Mouse (Mus musculus) thymus, adult 2 months (tissue): ENCODE measurements around the gene Rbm28. TPM values are rescaled to one million over a fixed set of nuclear protein-coding genes. Genes with fewer than 3 reads are reported as not detected.

Experiments used
- DNase-seq: peaks from one replicate; pipeline ENCODE4 v3.0.0; 2021
- H3K27ac ChIP-seq: fragments of 200-500 bp; 2 replicates; pipeline ENCODE4 v1.5.1; 2012; ENCODE audit warnings: low read length, control low read depth; ENCODE audit not compliant: control insufficient read depth, insufficient read depth
- H3K27me3 ChIP-seq: fragments of 200-500 bp; 2 replicates; pipeline ENCODE4 v1.6.1; 2012; ENCODE audit warnings: mild to moderate bottlenecking, low read length, moderate library complexity, mixed read lengths; ENCODE audit not compliant: control insufficient read depth, insufficient read depth
- H3K36me3 ChIP-seq: fragments of 200-500 bp; 2 replicates; pipeline ENCODE4 v1.6.1; 2012; ENCODE audit warnings: mild to moderate bottlenecking, low read length, moderate library complexity; ENCODE audit not compliant: control insufficient read depth, insufficient read depth
- H3K4me1 ChIP-seq: fragments of 200-500 bp; replicated peaks from 2 replicates; pipeline ENCODE4 v1.6.1; 2012; ENCODE audit warnings: low read length; ENCODE audit not compliant: control insufficient read depth, insufficient read depth
- H3K4me3 ChIP-seq: fragments of 200-500 bp; 2 replicates; pipeline ENCODE4 v1.5.1; 2012; ENCODE audit warnings: mild to moderate bottlenecking, low read length, control low read depth, moderate library complexity; ENCODE audit not compliant: control insufficient read depth, insufficient read depth
- CTCF ChIP-seq: fragments of 200-500 bp; IDR thresholded peaks from 2 replicates; pipeline ENCODE4 v1.5.1; 2012; ENCODE audit warnings: mild to moderate bottlenecking, control low read depth, low read length, moderate library complexity, borderline replicate concordance; ENCODE audit not compliant: control insufficient read depth, poor library complexity, insufficient read depth; ENCODE audit errors: extremely low read depth
- POLR2A ChIP-seq: fragments of 200-500 bp; IDR thresholded peaks from 2 replicates; pipeline ENCODE4 v1.6.1; 2012; ENCODE audit warnings: mild to moderate bottlenecking, low read length, control low read depth, moderate library complexity; ENCODE audit not compliant: control insufficient read depth, poor library complexity, insufficient read depth; ENCODE audit errors: extremely low read depth
- WGBS: fragments of 180-500 bp; shearing (Covaris S2); methylation state at CpG from one replicate; pipeline ENCODE4 v1.1.7; 2018; 5-methylcytosine and 5-hydroxymethylcytosine counted together
- polyA plus RNA-seq: library from polyadenylated mRNA; depleted of rRNA; stranded (reverse); fragments of >200 nt; gene quantifications from 2 replicates; pipeline ENCODE4 v1.2.3, GENCODE M21; 2012

Gene Rbm28
- polyA plus RNA-seq, 1 experiment = 13.0 TPM

DNA sequence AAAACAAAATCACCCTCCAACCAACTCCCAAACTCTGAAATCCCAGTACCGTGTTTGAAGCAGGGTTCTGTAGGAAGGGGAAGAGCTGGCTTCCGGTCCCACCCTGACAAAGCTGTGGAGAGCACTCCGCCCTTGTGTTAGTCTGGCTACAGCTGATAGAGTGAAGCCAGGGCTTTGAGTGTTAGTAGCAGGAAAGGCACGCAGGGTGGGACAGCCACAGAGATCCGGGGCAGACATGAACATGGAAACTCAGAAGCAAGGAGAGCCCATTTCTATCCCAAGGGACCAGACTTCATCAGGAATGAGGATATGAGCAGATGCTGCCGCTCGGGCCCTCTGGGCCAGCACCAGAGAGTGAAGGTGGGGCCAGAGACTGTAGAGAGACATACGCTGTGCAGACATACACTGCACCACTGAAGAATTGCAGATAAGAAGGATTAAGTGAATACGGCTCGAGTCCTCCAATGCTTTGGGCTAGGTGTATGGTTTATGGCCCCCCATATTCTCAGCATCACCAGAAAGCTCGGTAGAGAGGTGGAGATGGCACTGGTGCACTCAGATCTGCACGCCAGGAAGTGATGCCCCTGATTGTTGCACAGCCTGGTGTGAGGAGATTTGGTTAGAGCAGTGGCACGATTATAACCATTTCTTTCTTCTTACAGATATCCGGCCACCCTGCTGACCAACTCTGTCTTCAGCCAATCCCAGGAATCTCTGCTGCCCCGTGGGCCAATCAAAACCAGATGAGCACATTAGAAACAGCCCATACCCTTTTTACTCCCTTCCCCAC, 29.4 kb upstream of the Rbm28 start:
- Histone ChIP-seq H3K4me1 (peaks cover 7% of the 10 kb centered on the region; the same call in 1 of the 2 replicates), H3K36me3 (no peaks in the 10 kb centered on the region), H3K27me3 (no peaks in the 10 kb centered on the region), H3K27ac (no peak overlapping the region), H3K4me3 (no peak overlapping the region)
- WGBS = 68% methylated on average over 15 of the region's 15 CpGs
- TF ChIP-seq CTCF = no peak
- TF ChIP-seq POLR2A = no peak
- DNase-seq = no peak

DNA sequence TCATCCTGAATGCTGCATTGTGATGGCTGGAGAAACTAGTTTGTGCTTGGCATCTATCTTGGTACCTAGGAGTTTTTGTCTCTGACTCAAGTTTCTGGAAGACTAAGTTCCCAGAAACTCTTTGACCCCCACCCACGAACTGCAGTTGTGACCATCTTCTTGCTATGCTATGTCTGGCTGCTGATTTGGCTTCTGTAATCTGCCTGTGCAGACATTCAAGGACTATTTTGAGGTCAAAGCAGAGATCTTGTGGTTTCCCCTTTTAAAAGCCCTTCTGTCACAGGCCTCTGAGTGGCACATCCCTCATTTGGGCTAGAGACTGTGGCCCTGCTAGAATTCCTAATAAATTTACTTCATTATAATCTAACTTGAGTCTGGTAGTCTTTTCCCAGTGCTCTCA, 23.1 kb upstream of the Rbm28 start:
- TF ChIP-seq CTCF (no peak), POLR2A (no peak)
- WGBS = 10% methylated on average over 1 of the region's 1 CpGs
- no peak for DNase-seq
- no peaks in the 10 kb centered on the region for H3K27me3 ChIP-seq
- H3K36me3 ChIP-seq = no peaks in the 10 kb centered on the region
- H3K27ac ChIP-seq = no peak overlapping the region
- no peaks in the 10 kb centered on the region for H3K4me1 ChIP-seq
- H3K4me3 ChIP-seq = no peak overlapping the region

- DNase-seq = no peak
Measured at GRCm38 (mm10) chr6:29179843-29180242, 15.0 kb upstream of the Rbm28 start.

DNA sequence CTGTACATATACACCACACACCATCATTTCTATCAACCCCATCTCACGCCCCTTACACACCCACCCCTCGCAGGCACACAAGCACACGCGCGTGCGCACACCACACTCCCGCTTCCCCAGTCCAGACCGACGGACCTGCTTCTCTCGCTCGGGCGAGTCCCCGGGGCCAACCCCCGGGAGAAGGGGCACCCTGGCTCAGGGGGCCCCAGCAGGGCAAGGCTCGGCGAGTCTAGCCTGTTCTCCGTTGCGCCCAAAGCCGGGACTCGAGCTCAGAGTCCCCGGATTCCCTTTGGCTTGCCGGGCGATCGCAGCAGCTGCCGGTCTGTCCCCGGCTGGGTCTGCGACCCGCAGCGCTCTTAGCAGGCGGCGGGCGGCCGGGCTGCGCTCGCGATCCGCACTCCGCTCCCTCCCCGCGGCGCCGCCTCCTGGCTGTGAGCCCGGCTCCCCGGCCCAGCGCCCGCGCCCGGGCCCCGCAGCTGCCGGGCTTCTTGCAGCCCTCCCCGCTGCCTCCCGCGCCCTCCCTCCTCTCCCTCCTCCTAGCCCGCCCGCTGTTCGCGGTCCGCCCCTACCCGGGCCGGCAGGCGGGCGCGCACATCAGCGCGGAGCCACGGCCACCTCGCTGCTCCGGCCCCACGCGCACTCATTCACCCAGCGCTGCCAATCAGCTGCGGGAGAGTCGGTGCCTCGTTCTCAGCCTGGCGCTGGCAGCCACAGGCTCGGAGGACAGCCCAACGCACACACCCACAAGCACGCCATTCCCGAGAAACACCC, 14.3 kb upstream of the Rbm28 start, which contains the start of gene Prrt4:
TSS of gene Prrt4 (minus strand) at position 697 of the 771 bp plus-strand sequence.
- Histone ChIP-seq H3K27me3 (no peaks in the 10 kb centered on the region; the same call in 1 of the 2 replicates), H3K4me1 (peaks cover 3% of the 10 kb centered on the region; the same call in 1 of the 2 replicates), H3K4me3 (peak within 1 kb of the TSS; percentile 30), H3K27ac (no peak within 1 kb of the TSS), H3K36me3 (no peaks in the 10 kb centered on the region)
- DNase-seq = no peak
- TF ChIP-seq CTCF = no peak
- no peak for TF ChIP-seq POLR2A
- 1% methylated on average over 77 of the region's 79 CpGs for whole genome bisulfite sequencing

More at GRCm38 (mm10) chr6:29179843-29180242, 15.0 kb upstream of the Rbm28 start:
- WGBS = 78% methylated on average over 8 of the region's 8 CpGs
- TF ChIP-seq CTCF (no peak), POLR2A (no peak)
- no peaks in the 10 kb centered on the region; the same call in 1 of the 2 replicates for H3K27me3 ChIP-seq
- H3K4me3 ChIP-seq = no peak overlapping the region
- no peak overlapping the region for H3K27ac ChIP-seq
- H3K4me1 ChIP-seq = peaks cover 3% of the 10 kb centered on the region; the same call in 1 of the 2 replicates
- no peaks in the 10 kb centered on the region for H3K36me3 ChIP-seq

DNA sequence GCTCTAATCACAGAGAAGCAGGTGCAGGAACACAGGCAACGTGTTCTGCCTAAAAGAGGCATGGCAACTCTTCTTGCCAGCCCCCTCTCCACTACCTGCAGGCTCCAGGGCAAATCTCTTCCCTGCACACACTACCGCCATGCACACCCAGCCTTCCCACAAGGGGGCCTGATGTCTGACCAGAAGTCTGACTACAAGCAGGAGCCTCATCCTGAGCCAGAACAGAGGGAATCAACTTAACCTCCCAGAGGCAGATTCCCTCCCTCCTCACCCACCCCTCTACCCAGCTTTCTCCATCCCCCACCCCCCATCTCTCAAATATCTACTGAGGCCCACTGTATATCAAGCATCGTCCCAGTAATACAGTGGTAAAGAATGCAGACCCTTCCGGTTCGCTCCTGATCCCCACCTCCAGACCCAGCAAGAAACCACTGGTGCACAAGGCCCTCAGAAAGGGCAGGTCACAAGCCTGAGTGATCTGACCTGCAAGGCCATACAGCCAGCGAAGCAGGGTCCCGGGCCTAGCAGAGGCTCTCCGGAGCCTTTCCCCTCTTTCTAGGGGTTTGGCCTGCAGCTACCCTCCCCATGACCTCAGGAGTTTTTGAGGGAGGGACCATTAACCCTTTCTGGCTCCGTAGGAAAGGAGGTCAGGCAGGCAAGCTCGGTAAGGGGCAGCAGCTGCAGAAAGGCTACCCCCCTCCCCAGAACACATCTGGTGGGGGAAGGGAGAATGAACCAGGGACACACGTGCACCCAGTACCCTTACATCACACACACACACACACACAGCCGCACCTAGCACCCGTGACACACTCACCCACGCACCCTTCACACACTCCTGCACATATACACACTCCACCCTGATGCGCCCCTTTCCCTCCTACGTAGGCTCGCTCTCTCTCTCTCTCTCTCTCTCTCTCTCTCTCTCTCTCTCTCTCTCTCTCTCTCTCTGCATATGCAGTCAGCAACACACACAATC, 13.4 kb upstream of the Rbm28 start:
- H3K27ac ChIP-seq = no peak overlapping the region
- no peak overlapping the region for H3K4me3 ChIP-seq
- no peaks in the 10 kb centered on the region for H3K36me3 ChIP-seq
- peaks cover 3% of the 10 kb centered on the region; the same call in 1 of the 2 replicates for H3K4me1 ChIP-seq
- DNase-seq = no peak
- no peaks in the 10 kb centered on the region; the same call in 1 of the 2 replicates for H3K27me3 ChIP-seq
- 72% methylated on average over 17 of the region's 17 CpGs for WGBS
- TF ChIP-seq POLR2A (no peak), CTCF (no peak)
